Mouse (Mus musculus) cortical plate, adult 2 months (tissue): Measurements from ENCODE around the gene Ctdsp1.

Experiments used
- CTCF ChIP-seq: fragments of 200-500 bp; IDR thresholded peaks from 2 replicates; pipeline ENCODE4 v1.5.1; 2011; ENCODE audit warnings: mild to moderate bottlenecking, control low read depth, low read length; ENCODE audit not compliant: insufficient read depth; ENCODE audit errors: extremely low read depth
- POLR2A ChIP-seq: fragments of 200-500 bp; IDR thresholded peaks from 2 replicates; pipeline ENCODE4 v1.6.1; 2011; ENCODE audit warnings: mild to moderate bottlenecking, low read length, control low read depth; ENCODE audit not compliant: insufficient read depth; ENCODE audit errors: extremely low read depth

- TF ChIP-seq CTCF: no peak
- TF ChIP-seq POLR2A: no peak
Observed at GRCm38 (mm10) chr1:74412711-74413110, 21.4 kb downstream of the Ctdsp1 start.
